17 mouse cellular contexts compared by ENCODE assay signal in the genomic region with DNA sequence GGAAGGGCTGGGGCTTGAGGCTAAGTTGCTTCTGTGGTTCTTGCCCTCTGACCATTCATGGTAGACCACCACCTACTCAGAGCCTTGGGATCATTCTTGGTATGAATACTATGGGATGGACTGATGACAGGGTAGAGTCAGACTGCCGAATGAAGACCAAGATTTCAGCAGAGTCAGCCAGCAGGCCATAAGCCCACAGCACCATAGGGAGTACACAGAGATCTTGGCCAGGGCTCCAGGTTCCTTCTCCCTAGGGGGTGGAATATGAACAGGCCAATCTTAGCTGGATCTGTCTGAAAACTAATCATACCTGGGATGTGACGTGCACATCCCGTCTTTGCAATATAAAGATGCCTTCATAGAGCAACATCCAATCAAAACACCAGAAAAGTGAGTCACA. TPM values are rescaled to one million over a fixed set of nuclear protein-coding genes. Genes with fewer than 3 reads are reported as not detected.
DNase-seq lines count a peak whose midpoint lies in the region; TF ChIP-seq lines count a peak whose summit lies in the region.
"Had no signal": no experiment of that assay in that cellular context is flagged by ENCODE, and none has a peak within 500 bp of the region (broad histone marks: within the 10 kb centered on the region; RNA-seq: fewer than 3 reads in every experiment).

No protein-coding gene starts in this region.

- peaks cover 2% of the 10 kb centered on the region; the same call in 1 of the 2 replicates for H3K4me1 ChIP-seq in embryonic fibroblast, embryonic 13.5 days (ENCODE audit: control insufficient read depth, insufficient read depth, low read length)
- H3K4me1 ChIP-seq: embryonic facial prominence, embryonic 13.5 days had no signal

- peak; percentile 26 for DNase-seq in adrenal gland, postnatal 10 days
- DNase-seq in adrenal gland, adult 2 months, result no peak
- DNase-seq in gastrocnemius, adult 18-20 months (ENCODE audit: low spot score), result peak; percentile 26
- no peak for DNase-seq in gastrocnemius, postnatal 25 days
- peak; percentile 43 for DNase-seq in 3134 (ENCODE audit: extremely low read depth, insufficient read length, low spot score)
- DNase-seq in urinary bladder, postnatal 10 days (ENCODE audit: low spot score), result no peak
- no peak for DNase-seq in natural killer cell, adult 2 months (ENCODE audit: low spot score in 2 of 2)
- DNase-seq: adrenal gland, postnatal 14 days; adrenal gland, postnatal 36 days; cerebellum, adult 11-12 months; cerebellum, adult 2 months; cerebellum, adult 9-10 months; cerebellum, postnatal 10 days; cerebellum, postnatal 25 days had no signal

- peak overlapping the region; percentile 8; the same call in 1 of the 2 replicates for H3K27ac ChIP-seq in embryonic fibroblast, embryonic 13.5 days (ENCODE audit: insufficient read depth, low read length)
- H3K27ac ChIP-seq: embryonic facial prominence, embryonic 13.5 days had no signal

- no peak overlapping the region for H3K4me3 ChIP-seq in embryonic fibroblast, embryonic 13.5 days (ENCODE audit: insufficient read depth, low read length)
- H3K4me3 ChIP-seq: embryonic facial prominence, embryonic 13.5 days; erythroblast, embryonic 14.5 days had no signal

- TF ChIP-seq CTCF in embryonic fibroblast, embryonic 13.5 days (IDR thresholded peaks at IDR 0.05; ENCODE audit: borderline replicate concordance, insufficient read depth, low read length), result no peak

- TF ChIP-seq POLR2A in embryonic fibroblast, embryonic 13.5 days (IDR thresholded peaks at IDR 0.05; ENCODE audit: low read depth, low read length), result no peak

RNA-seq across cellular contexts. Expression of a gene that starts 9.7 kb away (rescaled TPM):
- total RNA-seq in adrenal gland, postnatal 10 days (2021), result 10 to 100 TPM; 76.5 to 86.0 TPM
- total RNA-seq in adrenal gland, adult 2 months (2021), result 100 to 1,000 TPM; 110 to 159 TPM
- 14.3 and 16.0 TPM in 2 replicates for polyA plus RNA-seq in adrenal gland, adult 2 months (2012; rRNA removed)
- total RNA-seq in gastrocnemius, adult 18-20 months (2021), result 10 to 100 TPM; 42.9 to 43.1 TPM
- 10 to 100 TPM; 43.7 to 44.1 TPM for total RNA-seq in gastrocnemius, postnatal 25 days (2021)
- polyA plus RNA-seq in embryonic fibroblast, embryonic 13.5 days (2011; ENCODE audit: insufficient read length, low read depth, missing spikeins), result 37.5 and 43.7 TPM in 2 replicates

RNA-seq across cellular contexts. Expression of a gene that starts 23.5 kb away (rescaled TPM):
- 100 to 1,000 TPM; 107 to 110 TPM for total RNA-seq in adrenal gland, postnatal 10 days (2021)
- total RNA-seq in adrenal gland, adult 2 months (2021), result 100 to 1,000 TPM; 159 to 172 TPM
- polyA plus RNA-seq in adrenal gland, adult 2 months (2012; rRNA removed), result 336 and 349 TPM in 2 replicates
- total RNA-seq in gastrocnemius, adult 18-20 months (2021), result 10 to 100 TPM; 35.0 to 46.0 TPM
- 10 to 100 TPM; 36.4 to 37.0 TPM for total RNA-seq in gastrocnemius, postnatal 25 days (2021)
- 169 and 193 TPM in 2 replicates for polyA plus RNA-seq in embryonic fibroblast, embryonic 13.5 days (2011; ENCODE audit: insufficient read length, low read depth, missing spikeins)

Comparison
In these comparisons a context has a peak if more than half of its experiments do, and no peak if none do; other contexts are left out.
1. DNase-seq: peak in adrenal gland, postnatal 10 days (single experiment), gastrocnemius, adult 18-20 months (single experiment) and 3134 (single experiment); none in adrenal gland, adult 2 months (single experiment), gastrocnemius, postnatal 25 days (single experiment), urinary bladder, postnatal 10 days (single experiment) and natural killer cell, adult 2 months (0 of 2).